Comparison of ENCODE assay signal across 10 mouse cellular contexts in genomic region chr19:34291379-34291778, GRCm38 (mm10). TPM values are rescaled to one million over a fixed set of nuclear protein-coding genes. Genes with fewer than 3 reads are reported as not detected.
A peak's percentile ranks its signal among the peaks of the same experiment; 100 is the strongest.
DNase-seq lines count a peak whose midpoint lies in the region; ATAC-seq and TF ChIP-seq lines count a peak whose summit lies in the region.
"Had no signal": no experiment of that assay in that cellular context is flagged by ENCODE, and none has a peak within 500 bp of the region (broad histone marks: within the 10 kb centered on the region; RNA-seq: fewer than 3 reads in every experiment).

No protein-coding gene starts in this region.

- H3K36me3 ChIP-seq in heart, embryonic 15.5 days = no peaks in the 10 kb centered on the region
- H3K36me3 ChIP-seq in C2C12 (ENCODE audit: control insufficient read depth, insufficient read depth) = no peaks in the 10 kb centered on the region
- no peaks in the 10 kb centered on the region for H3K36me3 ChIP-seq in liver, embryonic 13.5 days

- intact Hi-C loops in heart, postnatal 25 days (cut with DNase I) = loop anchor here (2.0 kb wide), 1 partner anchor 37 kb away; no protein-coding TSS in a partner anchor

- no peak overlapping the region for H3K27ac ChIP-seq in heart, embryonic 15.5 days
- no peak overlapping the region for H3K27ac ChIP-seq in embryonic fibroblast, embryonic 13.5 days (ENCODE audit: insufficient read depth, low read length)
- H3K27ac ChIP-seq in liver, embryonic 13.5 days = no peak overlapping the region

- 40% methylated on average over 8 of the region's 8 CpGs for WGBS in heart, embryonic 15.5 days
- 42% methylated on average over 8 of the region's 8 CpGs for WGBS in liver, embryonic 13.5 days (ENCODE audit: insufficient replicate concordance)

- peak overlapping the region; percentile 59 for H3K4me3 ChIP-seq in heart, embryonic 15.5 days
- no peak overlapping the region for H3K4me3 ChIP-seq in C2C12 (ENCODE audit: insufficient read depth, poor library complexity, severe bottlenecking)
- peak overlapping the region; percentile 46 for H3K4me3 ChIP-seq in embryonic fibroblast, embryonic 13.5 days (ENCODE audit: insufficient read depth, low read length)
- H3K4me3 ChIP-seq in liver, embryonic 13.5 days (replicated peaks) = peak overlapping the region; percentile 54

- DNase-seq in heart, postnatal 25 days (ENCODE audit: low spot score) = no peak
- DNase-seq in liver, embryonic 13.5 days = no peak
- DNase-seq in ovary, postnatal 36 days (ENCODE audit: low spot score) = no peak
- no peak for DNase-seq in frontal cortex, postnatal 25 days (ENCODE audit: low spot score in 2 of 2)
- DNase-seq in spleen, postnatal 14 days (ENCODE audit: low spot score in 2 of 2) = no peak
- DNase-seq: cerebellum, postnatal 10 days; gastrocnemius, postnatal 14 days had no signal

- no peaks in the 10 kb centered on the region for H3K9me3 ChIP-seq in heart, embryonic 15.5 days (replicated peaks)
- no peaks in the 10 kb centered on the region for H3K9me3 ChIP-seq in liver, embryonic 13.5 days (replicated peaks)

- ATAC-seq in heart, embryonic 15.5 days (replicated peaks; ENCODE audit: insufficient number of reproducible peaks, insufficient read depth, low FRiP score, low read depth) = no peak
- ATAC-seq in liver, embryonic 13.5 days (ENCODE audit: low read depth) = no peak

- H3K79me2 ChIP-seq in C2C12 (ENCODE audit: control insufficient read depth, insufficient read depth) = no peaks in the 10 kb centered on the region

- peak overlapping the region; percentile 1 for H3ac ChIP-seq in C2C12 (ENCODE audit: control insufficient read depth, insufficient read length, low read depth)

- no peaks in the 10 kb centered on the region for H3K79me3 ChIP-seq in C2C12 (ENCODE audit: low read depth)

- H3K9ac ChIP-seq in heart, embryonic 15.5 days = no peak overlapping the region; the same call in 1 of the 2 replicates
- H3K9ac ChIP-seq in liver, embryonic 13.5 days = no peak overlapping the region; the same call in 1 of the 2 replicates

- peak overlapping the region; percentile 94 for H3K4me2 ChIP-seq in heart, embryonic 15.5 days
- H3K4me2 ChIP-seq in liver, embryonic 13.5 days = peak overlapping the region; percentile 74

- TF ChIP-seq POLR2A in embryonic fibroblast, embryonic 13.5 days (IDR thresholded peaks at IDR 0.05; ENCODE audit: low read depth, low read length) = no peak

- peaks cover 13% of the 10 kb centered on the region for H3K4me1 ChIP-seq in heart, embryonic 15.5 days (replicated peaks)
- H3K4me1 ChIP-seq in embryonic fibroblast, embryonic 13.5 days (ENCODE audit: control insufficient read depth, insufficient read depth, low read length) = no peaks in the 10 kb centered on the region
- H3K4me1 ChIP-seq in liver, embryonic 13.5 days (replicated peaks) = peaks cover 4% of the 10 kb centered on the region

- peaks cover 7% of the 10 kb centered on the region; the same call in 1 of the 2 replicates for H3K27me3 ChIP-seq in heart, embryonic 15.5 days
- no peaks in the 10 kb centered on the region for H3K27me3 ChIP-seq in C2C12 (ENCODE audit: control insufficient read depth, insufficient read depth, insufficient read length)
- H3K27me3 ChIP-seq in liver, embryonic 13.5 days = no peaks in the 10 kb centered on the region

- TF ChIP-seq CTCF in C2C12 (IDR thresholded peaks at IDR 0.05; ENCODE audit: control insufficient read depth, insufficient read depth, insufficient read length) = no peak
- TF ChIP-seq CTCF in embryonic fibroblast, embryonic 13.5 days (IDR thresholded peaks at IDR 0.05; ENCODE audit: borderline replicate concordance, insufficient read depth, low read length) = no peak

TF ChIP-seq in C2C12, 6 proteins besides CTCF, POLR2A, EP300 and RAD21:
- TF ChIP-seq FOSL1 (IDR thresholded peaks at IDR 0.05; ENCODE audit: insufficient read depth, low read length, poor library complexity, severe bottlenecking) = no peak
- no peak for TF ChIP-seq USF1 (IDR thresholded peaks at IDR 0.05; ENCODE audit: low read depth)
- no peak for TF ChIP-seq CEBPB (IDR thresholded peaks at IDR 0.05; ENCODE audit: low read depth)
- no peak for TF ChIP-seq MAX (IDR thresholded peaks at IDR 0.05)

RNA-seq across cellular contexts. Expression of gene Fas, which starts 0.9 kb away (rescaled TPM):
- polyA plus RNA-seq in heart, embryonic 15.5 days (2015; fragmentation: Nextera tagmentation; extraction: Ambion mirVana) = 5.0 and 5.5 TPM in 2 replicates
- 10 to 100 TPM in 1 of 2 experiments, 1 to 10 TPM in 1; 9.5 to 11.1 TPM for total RNA-seq in heart, postnatal 25 days (2021)
- polyA plus RNA-seq in C2C12 (2012; fragmentation: generic; extraction: Trizol) = 1.3 TPM
- polyA plus RNA-seq in embryonic fibroblast, embryonic 13.5 days (2011; ENCODE audit: insufficient read length, low read depth, missing spikeins) = 27.9 and 32.2 TPM in 2 replicates
- polyA plus RNA-seq in liver, embryonic 13.5 days (2015; fragmentation: Nextera tagmentation; extraction: Ambion mirVana) = 1.9 and 2.7 TPM in 2 replicates

RNA-seq across cellular contexts. Expression of gene Acta2, which starts 36.0 kb away (rescaled TPM):
- 1,121 and 1,187 TPM in 2 replicates for polyA plus RNA-seq in heart, embryonic 15.5 days (2015; fragmentation: Nextera tagmentation; extraction: Ambion mirVana)
- total RNA-seq in heart, postnatal 25 days (2021) = 100 to 1,000 TPM; 250 to 346 TPM
- 1,987 TPM for polyA plus RNA-seq in C2C12 (2012; fragmentation: generic; extraction: Trizol)
- polyA plus RNA-seq in embryonic fibroblast, embryonic 13.5 days (2011; ENCODE audit: insufficient read length, low read depth, missing spikeins) = 5,580 and 7,205 TPM in 2 replicates
- 23.9 and 24.4 TPM in 2 replicates for polyA plus RNA-seq in liver, embryonic 13.5 days (2015; fragmentation: Nextera tagmentation; extraction: Ambion mirVana)

Comparison
In these comparisons a context has a peak if more than half of its experiments do, and no peak if none do; other contexts are left out.
1. RNA of gene Acta2, which starts 36.0 kb away (polyA plus RNA-seq): 5,580 to 7,205 TPM in embryonic fibroblast, embryonic 13.5 days, 1,987 TPM in C2C12 (single experiment) and 1,121 to 1,187 TPM in heart, embryonic 15.5 days; 23.9 to 24.4 TPM in liver, embryonic 13.5 days; every median in the first group is over 10 times any median in the second.